Mouse (Mus musculus): Measurements from ENCODE around the gene Tmem110.

GRCm38 (mm10) chr14:30784614-30785013 lies 40.8 kb upstream of the Tmem110 start:
- no peak for TF ChIP-seq CTCF (IDR thresholded peaks at IDR 0.05; ENCODE audit: low read depth, low read length)
- TF ChIP-seq POLR2A (IDR thresholded peaks at IDR 0.05; ENCODE audit: borderline replicate concordance, low read depth, low read length) = no peak
